Mouse (Mus musculus): ENCODE measurements around the gene Dlx2. TPM values are rescaled to one million over a fixed set of nuclear protein-coding genes. Genes with fewer than 3 reads are reported as not detected.
A peak's percentile ranks its signal among the peaks of the same experiment; 100 is the strongest.

The Dlx2 gene
- polyA plus RNA-seq, 1 experiment: not detected

DNA sequence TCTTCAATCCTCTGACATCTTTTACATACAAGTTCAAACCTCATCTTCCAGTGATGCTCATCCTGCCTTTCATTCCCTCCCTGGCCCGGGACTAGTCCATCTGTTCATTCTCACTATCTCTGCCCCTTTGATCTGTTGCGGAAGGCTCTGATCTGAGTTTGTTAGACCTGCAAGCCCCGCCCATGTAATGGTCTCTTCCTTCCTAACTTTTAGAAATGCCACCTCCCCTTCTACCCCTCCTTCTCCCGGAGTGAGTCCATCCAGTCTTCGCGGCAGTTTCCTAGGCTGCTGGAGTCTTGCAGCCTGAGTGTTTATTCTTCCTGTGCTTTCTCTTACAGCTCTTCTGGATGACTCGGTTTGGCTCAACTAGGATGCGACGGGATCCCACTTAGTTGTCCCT lies 19.9 kb upstream of the Dlx2 start:
- no peaks in the 10 kb centered on the region for H3K36me3 ChIP-seq (ENCODE audit: control insufficient read depth, insufficient read depth, low read length)
- no peaks in the 10 kb centered on the region for H3K4me1 ChIP-seq (ENCODE audit: control insufficient read depth, insufficient read depth, insufficient read length)
- DNase-seq (ENCODE audit: low read depth in 1 of 2, low spot score in 2 of 2): no peak
- H3K27me3 ChIP-seq (ENCODE audit: control insufficient read depth, insufficient read depth, low read length): no peaks in the 10 kb centered on the region
- no peak overlapping the region for H3K4me3 ChIP-seq (ENCODE audit: extremely low read depth, insufficient read depth, insufficient read length)
- TF ChIP-seq POLR2A (IDR thresholded peaks at IDR 0.05; ENCODE audit: low read depth, low read length): no peak
- TF ChIP-seq CTCF (IDR thresholded peaks at IDR 0.05; ENCODE audit: extremely low read depth, insufficient read depth, insufficient read length, insufficient replicate concordance): no peak
- H3K27ac ChIP-seq (ENCODE audit: insufficient read depth, low read length): no peak overlapping the region
- 84% methylated on average over 9 of the region's 9 CpGs for WGBS

DNA sequence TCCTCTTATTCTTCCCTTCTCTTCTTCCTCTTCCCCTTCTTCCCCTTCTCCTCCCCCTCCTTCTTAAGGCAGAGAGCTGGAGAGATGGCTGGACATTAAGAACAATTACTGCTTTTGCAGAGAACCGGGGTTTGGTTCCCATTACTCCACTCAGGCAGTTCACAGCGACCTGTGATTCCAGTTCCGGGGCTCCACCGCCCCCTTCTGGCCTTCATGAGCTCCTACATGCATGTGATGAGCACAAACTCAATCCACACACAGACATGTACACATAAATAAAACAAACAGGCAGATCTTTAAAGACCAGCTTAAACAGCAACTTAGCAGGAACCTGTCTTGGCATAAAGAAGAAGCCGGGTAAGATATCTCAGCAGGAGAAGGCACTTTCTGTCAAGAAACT lies 9.5 kb upstream of the Dlx2 start:
- peaks cover 6% of the 10 kb centered on the region; the same call in 1 of the 2 replicates for H3K27me3 ChIP-seq (ENCODE audit: control insufficient read depth, insufficient read depth, low read length)
- no peak for TF ChIP-seq CTCF (IDR thresholded peaks at IDR 0.05; ENCODE audit: extremely low read depth, insufficient read depth, insufficient read length, insufficient replicate concordance)
- H3K4me3 ChIP-seq (ENCODE audit: extremely low read depth, insufficient read depth, insufficient read length): no peak overlapping the region
- no peak for DNase-seq (ENCODE audit: low read depth in 1 of 2, low spot score in 2 of 2)
- no peaks in the 10 kb centered on the region for H3K4me1 ChIP-seq (ENCODE audit: control insufficient read depth, insufficient read depth, insufficient read length)
- 64% methylated on average over 5 of the region's 5 CpGs for WGBS
- no peaks in the 10 kb centered on the region for H3K36me3 ChIP-seq (ENCODE audit: control insufficient read depth, insufficient read depth, low read length)
- no peak overlapping the region for H3K27ac ChIP-seq (ENCODE audit: insufficient read depth, low read length)

- 2% methylated on average over 18 of the region's 18 CpGs for WGBS
Observed at GRCm38 (mm10) chr2:71551704-71552103, 5.2 kb upstream of the Dlx2 start.

GRCm38 (mm10) chr2:71550330-71550729 lies 3.8 kb upstream of the Dlx2 start:
- Histone ChIP-seq H3K36me3 (ENCODE audit: control insufficient read depth, insufficient read depth, low read length) (no peaks in the 10 kb centered on the region), H3K4me3 (ENCODE audit: extremely low read depth, insufficient read depth, insufficient read length) (no peak overlapping the region), H3K27ac (ENCODE audit: insufficient read depth, low read length) (no peak overlapping the region), H3K27me3 (ENCODE audit: control insufficient read depth, insufficient read depth, low read length) (peaks cover 26% of the 10 kb centered on the region), H3K4me1 (ENCODE audit: control insufficient read depth, insufficient read depth, insufficient read length) (peaks cover 15% of the 10 kb centered on the region)
- DNase-seq (ENCODE audit: low read depth in 1 of 2, low spot score in 2 of 2): no peak
- WGBS: 31% methylated on average over 3 of the region's 3 CpGs
- TF ChIP-seq CTCF (IDR thresholded peaks at IDR 0.05; ENCODE audit: extremely low read depth, insufficient read depth, insufficient read length, insufficient replicate concordance) (no peak), POLR2A (IDR thresholded peaks at IDR 0.05; ENCODE audit: low read depth, low read length) (no peak)

More at GRCm38 (mm10) chr2:71551704-71552103, 5.2 kb upstream of the Dlx2 start:
- DNase-seq (ENCODE audit: low read depth in 1 of 2, low spot score in 2 of 2): no peak
- Histone ChIP-seq H3K27me3 (ENCODE audit: control insufficient read depth, insufficient read depth, low read length) (peaks cover 12% of the 10 kb centered on the region), H3K27ac (ENCODE audit: insufficient read depth, low read length) (no peak overlapping the region), H3K4me3 (ENCODE audit: extremely low read depth, insufficient read depth, insufficient read length) (no peak overlapping the region), H3K36me3 (ENCODE audit: control insufficient read depth, insufficient read depth, low read length) (no peaks in the 10 kb centered on the region), H3K4me1 (ENCODE audit: control insufficient read depth, insufficient read depth, insufficient read length) (peaks cover 1% of the 10 kb centered on the region; the same call in 1 of the 2 replicates)
- TF ChIP-seq CTCF (IDR thresholded peaks at IDR 0.05; ENCODE audit: extremely low read depth, insufficient read depth, insufficient read length, insufficient replicate concordance): no peak
- TF ChIP-seq POLR2A (IDR thresholded peaks at IDR 0.05; ENCODE audit: low read depth, low read length): no peak

GRCm38 (mm10) chr2:71547829-71548228 lies 1.3 kb upstream of the Dlx2 start:
- Histone ChIP-seq H3K27me3 (ENCODE audit: control insufficient read depth, insufficient read depth, low read length) (peaks cover 41% of the 10 kb centered on the region), H3K27ac (ENCODE audit: insufficient read depth, low read length) (no peak overlapping the region), H3K4me3 (ENCODE audit: extremely low read depth, insufficient read depth, insufficient read length) (no peak overlapping the region), H3K4me1 (ENCODE audit: control insufficient read depth, insufficient read depth, insufficient read length) (peaks cover 22% of the 10 kb centered on the region), H3K36me3 (ENCODE audit: control insufficient read depth, insufficient read depth, low read length) (no peaks in the 10 kb centered on the region)
- 9% methylated on average over 8 of the region's 8 CpGs for WGBS
- no peak for TF ChIP-seq POLR2A (IDR thresholded peaks at IDR 0.05; ENCODE audit: low read depth, low read length)
- TF ChIP-seq CTCF (IDR thresholded peaks at IDR 0.05; ENCODE audit: extremely low read depth, insufficient read depth, insufficient read length, insufficient replicate concordance): peak; percentile 76; the same call in 1 of the 2 replicates
- peak in 1 of 2 experiments; percentile 70 for DNase-seq (ENCODE audit: low read depth in 1 of 2, low spot score in 2 of 2)

DNA sequence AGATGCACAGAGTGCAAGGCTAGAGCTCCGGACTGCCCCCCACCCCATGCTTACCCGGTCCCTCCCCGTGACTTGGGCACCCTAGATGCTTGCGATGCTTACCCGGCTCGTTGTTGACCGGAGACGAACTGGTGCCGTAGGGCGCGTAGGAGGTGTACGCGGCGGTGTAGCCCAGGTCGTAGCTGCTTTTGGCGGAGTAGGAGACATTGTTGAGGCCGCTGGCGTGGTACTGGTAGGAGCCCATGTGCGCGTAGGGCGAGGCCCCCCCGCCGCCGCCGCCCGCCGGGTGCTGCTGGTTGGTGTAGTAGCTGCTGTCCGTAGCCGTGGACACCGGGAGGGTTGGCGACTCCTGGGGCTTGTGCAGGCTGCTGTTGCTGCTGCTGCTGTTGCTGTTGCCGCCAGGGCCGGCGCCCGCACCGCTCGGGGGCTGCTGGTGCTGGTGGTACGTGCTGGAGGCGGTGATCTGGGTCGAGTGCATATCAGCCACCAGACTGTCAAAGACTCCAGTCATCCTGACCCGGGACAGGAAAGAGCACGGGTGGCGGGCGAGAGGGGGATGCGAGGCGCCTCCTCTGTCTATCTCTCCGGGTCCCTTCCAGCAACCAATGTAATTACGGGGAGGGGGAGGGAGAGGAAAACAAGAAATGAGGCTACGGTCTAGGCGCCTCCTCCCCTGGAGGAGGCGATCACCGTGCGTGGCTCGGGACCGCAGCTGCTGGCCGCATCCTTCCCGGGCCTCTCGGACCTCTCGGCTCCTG lies 493 bp downstream of the Dlx2 start:
- Histone ChIP-seq H3K36me3 (ENCODE audit: control insufficient read depth, insufficient read depth, low read length) (no peaks in the 10 kb centered on the region), H3K4me3 (ENCODE audit: extremely low read depth, insufficient read depth, insufficient read length) (peak overlapping the region; percentile 41; the same call in 1 of the 2 replicates), H3K27me3 (ENCODE audit: control insufficient read depth, insufficient read depth, low read length) (peaks cover 46% of the 10 kb centered on the region), H3K4me1 (ENCODE audit: control insufficient read depth, insufficient read depth, insufficient read length) (peaks cover 22% of the 10 kb centered on the region), H3K27ac (ENCODE audit: insufficient read depth, low read length) (no peak overlapping the region)
- TF ChIP-seq CTCF (IDR thresholded peaks at IDR 0.05; ENCODE audit: extremely low read depth, insufficient read depth, insufficient read length, insufficient replicate concordance) (no peak), POLR2A (IDR thresholded peaks at IDR 0.05; ENCODE audit: low read depth, low read length) (no peak)
- WGBS: 1% methylated on average over 58 of the region's 59 CpGs
- DNase-seq (ENCODE audit: low read depth in 1 of 2, low spot score in 2 of 2): no peak

DNA sequence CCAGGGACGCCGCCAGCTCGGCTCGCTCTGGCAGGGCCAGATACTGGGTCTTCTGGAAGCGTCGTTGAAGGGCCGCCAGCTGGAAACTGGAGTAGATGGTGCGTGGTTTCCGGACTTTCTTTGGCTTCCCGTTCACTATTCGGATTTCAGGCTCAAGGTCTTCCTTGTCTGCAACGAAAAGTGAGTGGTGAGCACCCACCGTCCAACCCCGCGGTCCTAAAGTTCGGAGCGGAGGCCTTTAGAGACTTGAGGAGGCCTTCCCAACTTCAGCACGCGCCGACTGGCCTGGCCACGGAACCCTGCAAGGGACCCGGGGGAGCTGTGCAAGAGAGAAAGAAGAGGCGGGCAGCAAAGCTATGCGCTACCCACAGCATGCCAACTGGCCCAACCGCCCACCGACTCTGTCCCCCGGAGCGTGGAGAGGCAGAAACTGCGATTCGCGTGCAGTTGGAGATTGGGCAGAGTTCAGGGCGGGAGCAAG lies 1.1 kb downstream of the Dlx2 start:
- peaks cover 50% of the 10 kb centered on the region for H3K27me3 ChIP-seq (ENCODE audit: control insufficient read depth, insufficient read depth, low read length)
- H3K4me1 ChIP-seq (ENCODE audit: control insufficient read depth, insufficient read depth, insufficient read length): peaks cover 22% of the 10 kb centered on the region
- peak overlapping the region; percentile 41; the same call in 1 of the 2 replicates for H3K4me3 ChIP-seq (ENCODE audit: extremely low read depth, insufficient read depth, insufficient read length)
- 4% methylated on average over 32 of the region's 32 CpGs for WGBS
- DNase-seq (ENCODE audit: low read depth in 1 of 2, low spot score in 2 of 2): no peak
- TF ChIP-seq CTCF (IDR thresholded peaks at IDR 0.05; ENCODE audit: extremely low read depth, insufficient read depth, insufficient read length, insufficient replicate concordance) (no peak), POLR2A (IDR thresholded peaks at IDR 0.05; ENCODE audit: low read depth, low read length) (no peak)
- H3K27ac ChIP-seq (ENCODE audit: insufficient read depth, low read length): no peak overlapping the region
- no peaks in the 10 kb centered on the region for H3K36me3 ChIP-seq (ENCODE audit: control insufficient read depth, insufficient read depth, low read length)
